Mouse (Mus musculus) spleen, adult 2 months (tissue): Measurements from ENCODE around the gene Rnf26.

ENCODE experiments used
- CTCF ChIP-seq: fragments of 200-500 bp; IDR thresholded peaks from 2 replicates; pipeline ENCODE4 v1.5.1; 2011; ENCODE audit warnings: mild to moderate bottlenecking, inconsistent platforms; ENCODE audit not compliant: insufficient read depth, insufficient read length, insufficient replicate concordance; ENCODE audit errors: extremely low read depth
- POLR2A ChIP-seq: fragments of 200-500 bp; IDR thresholded peaks from 2 replicates; pipeline ENCODE4 v1.6.1; 2011; ENCODE audit warnings: low read depth, low read length, inconsistent platforms

- no peak for TF ChIP-seq CTCF
- no peak for TF ChIP-seq POLR2A
Measured at GRCm38 (mm10) chr9:44070844-44071231, 42.5 kb downstream of the Rnf26 start.
